Mouse (Mus musculus): Measurements from ENCODE around the gene Epb41l5.

DNA sequence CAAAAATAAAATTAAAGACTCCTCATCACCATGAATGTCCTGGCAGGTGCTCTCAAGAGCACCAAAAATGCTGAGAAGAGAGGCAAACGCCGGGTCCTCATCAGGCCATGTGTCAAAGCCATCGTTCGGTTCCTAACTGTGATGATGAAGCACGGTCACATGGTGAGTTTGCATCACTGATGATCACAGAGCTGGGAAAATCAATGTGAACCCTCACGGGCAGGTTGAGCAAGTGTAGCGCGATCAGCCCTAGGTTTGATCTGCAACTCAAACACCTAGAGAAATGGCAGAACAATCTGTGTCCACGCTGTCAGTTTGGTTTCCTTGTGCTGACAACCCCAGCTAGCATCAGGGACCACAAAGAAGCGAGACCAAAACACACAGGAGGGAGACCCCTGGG lies 149.3 kb downstream of the Epb41l5 start:
- TF ChIP-seq EP300 (IDR thresholded peaks at IDR 0.05; ENCODE audit: low read depth) (no peak), CTCF (IDR thresholded peaks at IDR 0.05; ENCODE audit: low read depth) (no peak)

Measured in liver, embryonic 14.5 days (tissue).